ENCODE assay signal across 8 mouse cellular contexts in genomic region chr2:118599087-118599486, GRCm38 (mm10). TPM values are rescaled to one million over a fixed set of nuclear protein-coding genes. Genes with fewer than 3 reads are reported as not detected.
A peak's percentile ranks its signal among the peaks of the same experiment; 100 is the strongest.
DNase-seq lines count a peak whose midpoint lies in the region; ATAC-seq and TF ChIP-seq lines count a peak whose summit lies in the region.

No protein-coding gene starts in this region.

- ATAC-seq in kidney, postnatal 0 days (replicated peaks; ENCODE audit: low FRiP score, low read depth) = no peak
- ATAC-seq in embryonic facial prominence, embryonic 13.5 days (ENCODE audit: insufficient number of reproducible peaks, insufficient read depth, low FRiP score, low TSS enrichment, low read depth) = no peak
- ATAC-seq in limb, embryonic 13.5 days (ENCODE audit: low FRiP score, low read depth) = no peak
- no peak; the same call in 1 of the 2 replicates for ATAC-seq in erythroid progenitor cell, adult 5-6 weeks (replicated peaks; ENCODE audit: low FRiP score, poor library complexity, severe bottlenecking)

- H3K9me3 ChIP-seq in kidney, postnatal 0 days (replicated peaks; ENCODE audit: low read length) = no peaks in the 10 kb centered on the region
- no peaks in the 10 kb centered on the region for H3K9me3 ChIP-seq in embryonic facial prominence, embryonic 13.5 days
- no peaks in the 10 kb centered on the region for H3K9me3 ChIP-seq in limb, embryonic 13.5 days

- H3K36me3 ChIP-seq in kidney, postnatal 0 days (ENCODE audit: insufficient read depth, low read length) = peaks cover 8% of the 10 kb centered on the region; the same call in 1 of the 2 replicates
- peaks cover 34% of the 10 kb centered on the region for H3K36me3 ChIP-seq in embryonic facial prominence, embryonic 13.5 days
- peaks cover 42% of the 10 kb centered on the region for H3K36me3 ChIP-seq in limb, embryonic 13.5 days
- no peaks in the 10 kb centered on the region for H3K36me3 ChIP-seq in small intestine, adult 2 months (ENCODE audit: control insufficient read depth, insufficient read depth, low read length)

- 0 out of 2 replicates have a peak overlapping the region, but pooled peaks have one; percentile 60 for H3K9ac ChIP-seq in kidney, postnatal 0 days (ENCODE audit: low read depth, low read length)
- peak overlapping the region; percentile 75 for H3K9ac ChIP-seq in embryonic facial prominence, embryonic 13.5 days
- peak overlapping the region; percentile 76 for H3K9ac ChIP-seq in limb, embryonic 13.5 days

- no peak for DNase-seq in kidney, postnatal 0 days (ENCODE audit: low spot score)
- DNase-seq in kidney, postnatal 25 days = no peak
- no peak for DNase-seq in left cerebral cortex, postnatal 25 days (ENCODE audit: low spot score in 2 of 2)
- no peak for DNase-seq in urinary bladder, postnatal 4 days (ENCODE audit: low spot score in 2 of 2)

- H3K4me2 ChIP-seq in kidney, postnatal 0 days (ENCODE audit: low read length) = peak overlapping the region; percentile 66
- peak overlapping the region; percentile 77 for H3K4me2 ChIP-seq in embryonic facial prominence, embryonic 13.5 days
- peak overlapping the region; percentile 83 for H3K4me2 ChIP-seq in limb, embryonic 13.5 days (replicated peaks)

- H3K27me3 ChIP-seq in kidney, postnatal 0 days (ENCODE audit: insufficient read depth, low read length) = no peaks in the 10 kb centered on the region
- no peaks in the 10 kb centered on the region for H3K27me3 ChIP-seq in embryonic facial prominence, embryonic 13.5 days
- no peaks in the 10 kb centered on the region for H3K27me3 ChIP-seq in limb, embryonic 13.5 days
- H3K27me3 ChIP-seq in small intestine, adult 2 months (ENCODE audit: control insufficient read depth, insufficient read depth, low read length) = no peaks in the 10 kb centered on the region

- 23% methylated on average over 5 of the region's 5 CpGs for WGBS in kidney, postnatal 0 days
- WGBS in embryonic facial prominence, embryonic 13.5 days = 31% methylated on average over 5 of the region's 5 CpGs
- 22% methylated on average over 5 of the region's 5 CpGs for WGBS in limb, embryonic 13.5 days
- 24% methylated on average over 5 of the region's 5 CpGs for WGBS in small intestine, adult 2 months

- H3K4me1 ChIP-seq in kidney, postnatal 0 days (replicated peaks; ENCODE audit: insufficient read depth, low read length) = no peaks in the 10 kb centered on the region; the same call in 1 of the 2 replicates
- peaks cover 28% of the 10 kb centered on the region for H3K4me1 ChIP-seq in embryonic facial prominence, embryonic 13.5 days
- peaks cover 26% of the 10 kb centered on the region for H3K4me1 ChIP-seq in limb, embryonic 13.5 days
- peaks cover 3% of the 10 kb centered on the region for H3K4me1 ChIP-seq in small intestine, adult 2 months (ENCODE audit: control insufficient read depth, insufficient read depth, insufficient read length, low read length)

- peak overlapping the region; percentile 63 for H3K4me3 ChIP-seq in kidney, postnatal 0 days (replicated peaks; ENCODE audit: low read depth, low read length)
- H3K4me3 ChIP-seq in embryonic facial prominence, embryonic 13.5 days = peak overlapping the region; percentile 71
- peak overlapping the region; percentile 69 for H3K4me3 ChIP-seq in limb, embryonic 13.5 days
- 0 out of 2 replicates have a peak overlapping the region, but pooled peaks have one; percentile 23 for H3K4me3 ChIP-seq in small intestine, adult 2 months (ENCODE audit: low read depth, low read length)

- no peak for TF ChIP-seq CTCF in kidney, postnatal 0 days (IDR thresholded peaks at IDR 0.05; ENCODE audit: low read depth)
- no peak for TF ChIP-seq CTCF in small intestine, adult 2 months (IDR thresholded peaks at IDR 0.05; ENCODE audit: extremely low read depth, insufficient read length, insufficient replicate concordance, low read depth, low read length)

- no peak overlapping the region for H3K27ac ChIP-seq in kidney, postnatal 0 days
- no peak overlapping the region for H3K27ac ChIP-seq in embryonic facial prominence, embryonic 13.5 days
- H3K27ac ChIP-seq in limb, embryonic 13.5 days = no peak overlapping the region
- no peak overlapping the region for H3K27ac ChIP-seq in small intestine, adult 2 months (ENCODE audit: insufficient read depth, low read depth, low read length)

- TF ChIP-seq POLR2A in small intestine, adult 2 months (IDR thresholded peaks at IDR 0.05; ENCODE audit: low read depth, low read length) = no peak

- intact Hi-C loops in left cerebral cortex, postnatal 25 days (cut with DNase I) = loop anchor here (5.0 kb wide), 1 partner anchor 52 kb away; the partner anchor contains the start of gene Bmf

RNA-seq across cellular contexts. Expression of gene Bub1b, which starts 1.1 kb away (rescaled TPM):
- 28.7 and 34.2 TPM in 2 replicates for polyA plus RNA-seq in kidney, postnatal 0 days (2015; fragmentation: Nextera tagmentation; extraction: Ambion mirVana)
- polyA plus RNA-seq in embryonic facial prominence, embryonic 13.5 days (2015; fragmentation: Nextera tagmentation; extraction: Ambion mirVana) = 78.0 and 79.2 TPM in 2 replicates
- 85.6 and 89.9 TPM in 2 replicates for polyA plus RNA-seq in limb, embryonic 13.5 days (2015; fragmentation: Nextera tagmentation; extraction: Ambion mirVana)
- polyA plus RNA-seq in small intestine, adult 2 months (2012; rRNA removed) = 2.2 and 4.1 TPM in 2 replicates
- 118 and 120 TPM in 2 replicates for total RNA-seq in erythroid progenitor cell, adult 5-6 weeks (2015; ENCODE audit: low replicate concordance)
- 270 and 278 TPM in 2 replicates for total RNA-seq in erythroid progenitor cell, adult 5-6 weeks (2017; ENCODE audit: low replicate concordance)
- total RNA-seq in left cerebral cortex, postnatal 25 days (2021) = 1 to 10 TPM; 1.1 to 1.2 TPM

RNA-seq across cellular contexts. Expression of gene Bmf, which starts 49.6 kb away (rescaled TPM):
- polyA plus RNA-seq in kidney, postnatal 0 days (2015; fragmentation: Nextera tagmentation; extraction: Ambion mirVana) = 4.2 and 5.3 TPM in 2 replicates
- polyA plus RNA-seq in embryonic facial prominence, embryonic 13.5 days (2015; fragmentation: Nextera tagmentation; extraction: Ambion mirVana) = 4.1 and 4.3 TPM in 2 replicates
- polyA plus RNA-seq in limb, embryonic 13.5 days (2015; fragmentation: Nextera tagmentation; extraction: Ambion mirVana) = 6.8 and 7.3 TPM in 2 replicates
- polyA plus RNA-seq in small intestine, adult 2 months (2012; rRNA removed) = 4.1 and 10.3 TPM in 2 replicates
- 2.1 and 3.2 TPM in 2 replicates for total RNA-seq in erythroid progenitor cell, adult 5-6 weeks (2015; ENCODE audit: low replicate concordance)
- total RNA-seq in erythroid progenitor cell, adult 5-6 weeks (2017; ENCODE audit: low replicate concordance) = 1.0 and 5.9 TPM in 2 replicates
- total RNA-seq in left cerebral cortex, postnatal 25 days (2021) = 1 to 10 TPM; 2.3 to 4.1 TPM
